Mouse (Mus musculus): ENCODE measurements around the gene Tcap.

DNA sequence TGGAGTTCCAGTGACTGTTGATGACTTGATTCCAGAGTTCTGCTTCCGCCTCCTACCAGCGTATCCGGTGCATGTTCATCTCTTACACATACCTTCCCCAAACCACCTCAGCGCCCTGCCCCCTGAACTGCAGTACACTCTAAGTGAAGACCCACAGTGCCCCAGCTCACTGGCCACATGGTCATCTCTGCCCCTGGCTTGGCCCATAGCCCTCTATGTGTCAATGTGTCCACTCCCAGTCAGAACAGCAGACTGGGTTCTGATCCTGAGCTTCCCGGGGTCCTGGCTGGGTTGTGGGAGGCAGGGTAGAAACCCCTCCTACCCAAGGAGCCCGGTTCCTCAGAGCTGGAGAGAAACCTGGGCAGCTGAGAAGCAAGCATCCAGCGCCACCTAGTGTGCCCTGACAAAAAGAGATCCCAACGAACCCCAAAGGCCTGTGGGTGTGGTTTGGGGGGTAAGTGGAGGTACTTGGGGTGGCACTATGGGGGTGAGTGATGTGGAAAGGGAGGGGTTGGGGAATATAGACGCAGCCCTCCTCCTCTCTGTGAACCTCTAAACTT lies 5.7 kb downstream of the Tcap start:
- TF ChIP-seq CTCF (conservative IDR thresholded peaks at IDR 0.05 in 1 of 2, IDR thresholded peaks at IDR 0.05 in 1 of 2; ENCODE audit: low read depth in 2 of 2, low read length in 2 of 2) (peak in 1 of 2 experiments; percentile 88; a peak in 2 of 4 replicates), HCFC1 (IDR thresholded peaks at IDR 0.05; ENCODE audit: low read depth, low read length) (no peak), MAFK (IDR thresholded peaks at IDR 0.05; ENCODE audit: insufficient replicate concordance, low read length) (no peak), USF1 (IDR thresholded peaks at IDR 0.05; ENCODE audit: low read depth, low read length) (no peak), POLR2A (IDR thresholded peaks at IDR 0.05; ENCODE audit: low read depth, low read length) (no peak), JUND (conservative IDR thresholded peaks at IDR 0.05; ENCODE audit: low read depth, low read length) (no peak), GABPA (IDR thresholded peaks at IDR 0.05; ENCODE audit: insufficient replicate concordance, low read depth, low read length) (no peak), EP300 (IDR thresholded peaks at IDR 0.05; ENCODE audit: low read length) (no peak), NELFE (IDR thresholded peaks at IDR 0.05; ENCODE audit: low read depth, low read length) (no peak), MYC (IDR thresholded peaks at IDR 0.05; ENCODE audit: low read depth, low read length) (no peak), NRF1 (IDR thresholded peaks at IDR 0.05; ENCODE audit: low read depth, low read length) (no peak), CHD2 (IDR thresholded peaks at IDR 0.05; ENCODE audit: low read length) (no peak)
